Mouse (Mus musculus) kidney, postnatal 0 days (tissue): ENCODE results near the gene Chsy1. TPM values are rescaled to one million over a fixed set of nuclear protein-coding genes. Genes with fewer than 3 reads are reported as not detected.

Experiments
- ATAC-seq: fragments of 200-750 bp; cut with Nextera tagmentation; replicated peaks from 2 replicates; pipeline ENCODE4 v1.8.0; 2017; ENCODE audit warnings: low read depth, moderate number of reproducible peaks, moderate TSS enrichment, moderate library complexity; ENCODE audit not compliant: low FRiP score
- DNase-seq: peaks from one replicate; pipeline ENCODE4 v3.0.0-alpha.2; 2016; ENCODE audit warnings: low spot score
- H3K27ac ChIP-seq: fragments of 300-500 bp; sonication (generic); 2 replicates; pipeline ENCODE4 v1.5.1; 2014; ENCODE audit warnings: mild to moderate bottlenecking
- H3K27me3 ChIP-seq: fragments of 300-500 bp; sonication (generic); 2 replicates; pipeline ENCODE4 v1.6.1; 2014; ENCODE audit warnings: low read length, mixed read lengths; ENCODE audit not compliant: insufficient read depth
- H3K36me3 ChIP-seq: fragments of 300-500 bp; sonication (generic); 2 replicates; pipeline ENCODE4 v1.6.1; 2014; ENCODE audit warnings: low read length, mixed read lengths; ENCODE audit not compliant: insufficient read depth
- H3K4me1 ChIP-seq: fragments of 300-500 bp; sonication (generic); replicated peaks from 2 replicates; pipeline ENCODE4 v1.6.1; 2014; ENCODE audit warnings: antibody characterized with exemption, low read length, mixed read lengths; ENCODE audit not compliant: insufficient read depth
- H3K4me2 ChIP-seq: fragments of 300-500 bp; sonication (generic); 2 replicates; pipeline ENCODE4 v1.6.1; 2014; ENCODE audit warnings: mild to moderate bottlenecking, low read length, moderate library complexity, mixed read lengths
- H3K4me3 ChIP-seq: fragments of 300-500 bp; sonication (generic); replicated peaks from 2 replicates; pipeline ENCODE4 v1.5.1; 2014; ENCODE audit warnings: low read depth, low read length
- H3K9ac ChIP-seq: fragments of 300-500 bp; sonication (generic); 2 replicates; pipeline ENCODE4 v1.6.1; 2014; ENCODE audit warnings: low read depth, low read length
- H3K9me3 ChIP-seq: fragments of 300-500 bp; sonication (generic); replicated peaks from 2 replicates; pipeline ENCODE4 v1.6.1; 2016; ENCODE audit warnings: low read length, inconsistent platforms, mixed read lengths
- CTCF ChIP-seq: IDR thresholded peaks from 2 replicates; pipeline ENCODE4 v1.5.1; 2016; ENCODE audit warnings: antibody characterized with exemption, low read depth, mild to moderate bottlenecking, moderate library complexity
- WGBS: fragments of 180-500 bp; shearing (Covaris S2); extraction: QIAGEN DNeasy Blood & Tissue Kit; methylation state at CpG from one replicate; pipeline ENCODE4 v1.1.7; 2014; 5-methylcytosine and 5-hydroxymethylcytosine counted together
- polyA plus RNA-seq: library from polyadenylated mRNA; unstranded; fragments of >200 nt; fragmentation: Nextera tagmentation; extraction: Ambion mirVana; gene quantifications from 2 replicates; pipeline ENCODE4 v1.2.1, GENCODE M21; 2015

Gene Chsy1
- polyA plus RNA-seq, 1 experiment from 2014 or later: 12.0 TPM

DNA sequence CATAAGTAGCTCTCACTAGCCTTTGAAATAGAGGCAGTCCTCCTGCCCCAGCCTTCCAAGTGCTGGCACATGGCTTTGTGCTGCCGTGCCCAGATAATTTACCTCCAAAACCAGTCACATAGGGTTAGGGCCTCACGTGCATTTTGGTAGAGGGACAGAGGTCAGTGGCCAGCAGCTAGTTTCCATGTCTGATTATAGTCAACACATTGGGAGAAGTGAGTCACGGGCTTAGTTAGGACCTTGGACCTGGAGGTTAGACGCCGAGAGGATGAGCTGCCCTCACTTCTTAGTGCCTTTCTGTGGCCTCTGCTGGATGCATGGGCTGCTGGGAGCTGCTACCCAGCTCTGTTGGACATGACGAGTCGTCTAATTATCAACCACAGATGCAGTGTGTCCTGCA lies 107.7 kb downstream of the Chsy1 start:
- Histone ChIP-seq H3K27me3 (no peaks in the 10 kb centered on the region), H3K4me2 (no peak overlapping the region), H3K4me1 (no peaks in the 10 kb centered on the region), H3K36me3 (no peaks in the 10 kb centered on the region), H3K27ac (no peak overlapping the region), H3K4me3 (no peak overlapping the region), H3K9ac (no peak overlapping the region), H3K9me3 (no peaks in the 10 kb centered on the region)
- TF ChIP-seq CTCF: no peak
- ATAC-seq: peak; percentile 44; the same call in 1 of the 2 replicates
- 74% methylated on average over 7 of the region's 7 CpGs for WGBS
- no peak for DNase-seq

DNA sequence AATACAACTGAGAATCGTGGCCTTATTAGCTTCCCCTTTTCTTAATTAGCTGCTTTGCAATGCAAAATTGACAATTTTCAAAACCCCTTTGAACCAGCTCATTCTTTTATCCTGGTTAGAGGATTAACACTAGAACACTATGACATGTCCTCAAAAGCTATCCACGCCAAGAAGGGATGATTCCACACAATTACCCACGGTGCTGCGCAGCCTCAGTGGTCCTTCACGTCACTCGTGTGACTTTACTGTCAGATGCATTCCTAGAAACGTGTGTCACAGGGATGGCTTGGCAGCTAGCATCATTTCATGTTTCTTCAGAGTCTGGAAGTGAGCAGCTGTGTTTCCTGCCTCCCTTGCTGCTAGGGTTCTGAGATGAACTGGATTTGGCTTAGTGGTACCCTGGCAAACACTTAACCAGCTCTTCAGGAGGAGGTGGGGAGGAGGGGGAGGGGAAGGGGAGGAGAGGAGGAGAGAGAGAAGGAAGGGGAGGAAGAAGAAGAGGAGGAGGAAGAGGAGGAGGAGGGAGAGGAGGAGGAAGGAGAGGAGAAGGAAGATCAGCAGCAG lies 108.3 kb downstream of the Chsy1 start:
- 69% methylated on average over 7 of the region's 7 CpGs for WGBS
- no peaks in the 10 kb centered on the region for H3K36me3 ChIP-seq
- H3K27me3 ChIP-seq: no peaks in the 10 kb centered on the region
- no peak for TF ChIP-seq CTCF
- H3K9me3 ChIP-seq: no peaks in the 10 kb centered on the region
- H3K4me3 ChIP-seq: no peak overlapping the region
- H3K4me2 ChIP-seq: no peak overlapping the region
- H3K4me1 ChIP-seq: no peaks in the 10 kb centered on the region
- DNase-seq (no peak), ATAC-seq (no peak)
- H3K9ac ChIP-seq: no peak overlapping the region
- peak overlapping the region; percentile 75 for H3K27ac ChIP-seq

DNA sequence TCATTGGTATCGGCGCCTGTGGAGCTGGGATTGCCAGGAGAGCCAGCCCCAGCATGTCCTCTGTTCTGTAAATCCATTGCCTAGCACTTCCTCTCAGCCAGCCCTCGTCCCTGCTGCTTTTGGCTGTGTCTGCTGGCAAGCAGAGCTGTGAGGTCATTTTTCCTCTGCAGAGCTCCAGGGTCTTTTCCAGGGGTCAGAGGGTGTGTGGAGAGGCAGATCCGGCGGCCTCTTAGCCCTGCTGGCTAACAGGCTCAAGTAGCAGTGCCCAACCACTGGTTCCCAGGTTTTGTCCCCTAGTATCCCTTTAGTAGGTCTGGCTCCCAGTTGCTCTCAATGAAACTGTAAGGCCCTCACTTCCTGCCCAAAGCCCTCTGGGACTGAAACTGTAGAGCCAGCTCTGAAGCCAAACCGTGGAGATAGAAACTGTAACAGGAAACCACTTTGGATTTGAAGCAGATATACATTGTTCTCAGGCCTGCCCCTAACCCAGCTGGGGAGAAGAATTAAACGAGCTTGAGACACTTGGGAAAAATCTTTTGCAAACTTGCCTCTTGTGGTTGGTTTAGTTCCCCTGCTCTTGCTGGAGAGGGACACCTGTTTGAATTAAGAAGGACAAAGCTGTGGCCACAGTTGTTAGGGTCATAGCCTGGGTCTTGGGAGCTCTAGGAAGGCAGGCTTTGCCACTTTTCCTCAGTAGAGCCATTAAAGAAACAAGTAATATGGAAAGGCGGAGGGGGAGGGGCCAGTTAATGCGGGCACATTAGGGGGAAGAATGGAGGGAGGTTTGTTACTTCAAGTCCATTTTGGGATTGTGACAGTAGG lies 109.1 kb downstream of the Chsy1 start:
- peak; percentile 85 for DNase-seq

DNA sequence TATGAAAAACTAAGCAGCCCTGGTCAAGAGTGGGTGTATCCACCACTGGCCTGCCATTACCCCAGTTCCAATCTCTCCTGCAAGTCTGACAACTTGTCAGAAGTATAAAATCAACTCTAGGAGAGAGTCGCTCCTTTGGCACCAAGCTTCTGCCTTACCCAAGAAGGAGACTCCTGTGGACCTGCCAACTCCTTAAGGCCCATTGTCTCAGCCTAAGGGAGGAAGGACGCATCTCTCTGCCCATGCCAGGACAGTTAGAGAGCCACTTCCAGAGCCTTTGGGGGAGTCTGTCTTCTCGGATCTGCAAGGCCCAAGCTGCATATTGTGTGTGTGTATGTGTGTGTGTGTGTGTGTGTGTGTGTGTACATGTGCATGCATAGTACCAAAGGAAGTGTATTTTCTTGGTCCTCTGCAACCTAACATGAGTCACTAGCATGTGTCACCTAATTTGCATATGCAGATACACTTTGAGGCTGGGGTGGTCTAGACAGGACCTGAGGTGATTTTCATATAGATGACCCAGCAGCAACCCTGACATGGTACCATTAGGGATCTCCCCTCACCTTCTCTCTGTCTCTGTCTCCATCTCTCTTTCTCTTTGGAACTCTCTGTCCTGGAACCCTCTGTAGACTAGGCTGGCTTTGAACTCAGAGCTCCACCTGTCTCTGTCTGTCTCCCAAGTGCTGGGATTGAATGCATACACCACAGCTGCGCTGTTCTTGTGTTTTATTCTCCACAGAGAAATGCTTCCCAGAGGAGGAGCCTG lies 109.9 kb downstream of the Chsy1 start:
- no peak overlapping the region for H3K4me2 ChIP-seq
- no peak overlapping the region for H3K4me3 ChIP-seq
- H3K9me3 ChIP-seq: no peaks in the 10 kb centered on the region
- ATAC-seq: no peak
- H3K36me3 ChIP-seq: no peaks in the 10 kb centered on the region
- H3K9ac ChIP-seq: no peak overlapping the region
- H3K27ac ChIP-seq: peak overlapping the region; percentile 75
- WGBS: 84% methylated on average over 4 of the region's 4 CpGs
- H3K27me3 ChIP-seq: no peaks in the 10 kb centered on the region
- no peak for DNase-seq
- TF ChIP-seq CTCF: no peak
- no peaks in the 10 kb centered on the region for H3K4me1 ChIP-seq

More for the DNA sequence above, 109.1 kb downstream of the Chsy1 start:
- no peak overlapping the region for H3K4me3 ChIP-seq
- 21% methylated on average over 9 of the region's 9 CpGs for WGBS
- no peaks in the 10 kb centered on the region for H3K36me3 ChIP-seq
- H3K9me3 ChIP-seq: no peaks in the 10 kb centered on the region
- TF ChIP-seq CTCF: no peak
- H3K4me2 ChIP-seq: no peak overlapping the region
- ATAC-seq: peak; percentile 38
- peak overlapping the region; percentile 75 for H3K27ac ChIP-seq
- H3K27me3 ChIP-seq: no peaks in the 10 kb centered on the region
- no peak overlapping the region for H3K9ac ChIP-seq
- no peaks in the 10 kb centered on the region for H3K4me1 ChIP-seq

DNA sequence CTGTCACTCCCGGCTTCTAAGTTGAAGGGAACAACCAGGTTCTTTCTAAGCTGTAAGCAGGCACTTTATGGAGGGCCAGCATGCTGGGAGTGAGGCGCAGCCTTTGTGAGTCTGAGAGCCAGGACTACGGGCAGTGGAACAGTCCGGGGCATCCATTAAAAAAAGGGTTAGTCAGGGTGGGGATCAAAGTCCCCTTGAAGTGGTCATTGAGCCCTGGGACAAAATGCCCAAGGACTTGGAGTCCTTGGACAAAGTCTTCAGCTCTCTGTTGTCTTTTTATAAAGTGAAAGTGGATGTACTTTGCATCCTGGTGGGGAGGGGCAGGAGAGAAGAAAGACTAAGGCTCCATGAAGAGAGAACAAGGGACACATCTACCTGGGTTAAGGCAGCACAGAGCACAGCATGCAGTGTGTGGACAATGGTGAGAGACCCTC lies 110.5 kb downstream of the Chsy1 start:
- DNase-seq (no peak), ATAC-seq (no peak)
- no peaks in the 10 kb centered on the region for H3K27me3 ChIP-seq
- no peaks in the 10 kb centered on the region for H3K4me1 ChIP-seq
- no peak overlapping the region for H3K4me2 ChIP-seq
- H3K9me3 ChIP-seq: no peaks in the 10 kb centered on the region
- H3K36me3 ChIP-seq: no peaks in the 10 kb centered on the region
- no peak overlapping the region for H3K4me3 ChIP-seq
- WGBS: 70% methylated on average over 4 of the region's 4 CpGs
- H3K27ac ChIP-seq: 0 out of 2 replicates have a peak overlapping the region, but pooled peaks have one; percentile 34
- TF ChIP-seq CTCF: no peak
- H3K9ac ChIP-seq: no peak overlapping the region

DNA sequence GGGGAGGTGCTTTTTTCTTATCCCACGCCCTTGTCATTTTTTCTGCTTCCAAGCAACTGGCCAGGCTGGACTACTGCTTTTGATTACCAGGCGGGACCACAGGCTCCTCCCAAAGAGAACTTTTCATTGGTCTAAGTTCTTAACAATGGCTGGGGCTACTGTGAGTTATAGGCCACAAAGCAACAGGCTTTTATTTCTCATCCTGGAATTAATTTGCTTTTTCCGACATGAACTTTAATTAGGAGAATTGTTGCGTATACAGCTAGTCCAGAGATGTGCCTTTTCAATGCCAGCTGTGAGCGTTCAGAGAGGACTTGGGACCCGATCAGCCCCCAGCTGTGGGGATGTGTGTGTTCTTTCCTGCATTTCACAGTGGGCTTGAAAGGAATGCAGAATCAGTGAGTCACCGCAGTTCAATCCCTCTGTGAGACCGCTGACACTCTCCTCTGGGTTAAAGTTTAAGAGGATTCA lies 113.3 kb downstream of the Chsy1 start:
- no peaks in the 10 kb centered on the region for H3K27me3 ChIP-seq
- 22% methylated on average over 8 of the region's 8 CpGs for whole genome bisulfite sequencing
- no peak overlapping the region for H3K9ac ChIP-seq
- H3K27ac ChIP-seq: peak overlapping the region; percentile 38; the same call in 1 of the 2 replicates
- H3K4me2 ChIP-seq: no peak overlapping the region
- DNase-seq (peak; percentile 79), ATAC-seq (peak; percentile 84)
- no peak overlapping the region for H3K4me3 ChIP-seq
- TF ChIP-seq CTCF: no peak
- no peaks in the 10 kb centered on the region for H3K9me3 ChIP-seq
- no peaks in the 10 kb centered on the region for H3K36me3 ChIP-seq
- H3K4me1 ChIP-seq: no peaks in the 10 kb centered on the region

Other genes with a start within 250 kb of the Chsy1 start
- 3.2 and 4.2 TPM in 2 replicates for gene Pcsk6, start 247.8 kb upstream of the Chsy1 start, polyA plus RNA-seq
- not detected in 2 replicates for gene Gm45213, start 65.9 kb upstream of the Chsy1 start, polyA plus RNA-seq
- 114 and 127 TPM in 2 replicates for gene Snrpa1, start 50.5 kb upstream of the Chsy1 start, polyA plus RNA-seq
- 140 and 145 TPM in 2 replicates for gene Selenos, start 29.9 kb upstream of the Chsy1 start, polyA plus RNA-seq